Mouse (Mus musculus) liver, embryonic 14.5 days (tissue): ENCODE results near the gene Cideb.

Experiments used
- CTCF ChIP-seq: IDR thresholded peaks from 2 replicates; pipeline ENCODE4 v1.5.1; 2016; ENCODE audit warnings: antibody characterized with exemption, low read depth, control low read depth
- EP300 ChIP-seq: IDR thresholded peaks from 2 replicates; pipeline ENCODE4 v1.6.1; 2016; ENCODE audit warnings: antibody characterized with exemption, low read depth

DNA sequence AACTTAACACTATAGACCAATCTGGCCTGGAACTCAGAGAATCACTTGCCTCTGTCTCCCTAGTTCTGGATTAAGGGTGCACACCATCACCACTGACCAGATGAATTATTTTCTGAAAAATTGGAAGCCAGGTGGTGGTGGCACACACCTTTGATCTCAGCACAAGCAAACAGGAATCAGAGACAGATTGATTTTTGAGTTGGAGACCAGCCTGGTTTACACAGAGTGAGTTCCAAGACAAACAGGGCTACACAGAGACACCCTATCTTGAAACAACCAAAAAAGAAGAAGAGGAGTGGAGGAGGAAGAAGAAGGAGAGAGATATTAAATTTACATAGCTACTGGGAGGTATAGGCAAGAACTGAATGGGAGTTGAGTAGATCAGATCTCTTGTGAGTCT lies 32.0 kb downstream of the Cideb start:
- no peak for TF ChIP-seq CTCF
- no peak for TF ChIP-seq EP300
